8 mouse cellular contexts compared by ENCODE assay signal in the genomic region with DNA sequence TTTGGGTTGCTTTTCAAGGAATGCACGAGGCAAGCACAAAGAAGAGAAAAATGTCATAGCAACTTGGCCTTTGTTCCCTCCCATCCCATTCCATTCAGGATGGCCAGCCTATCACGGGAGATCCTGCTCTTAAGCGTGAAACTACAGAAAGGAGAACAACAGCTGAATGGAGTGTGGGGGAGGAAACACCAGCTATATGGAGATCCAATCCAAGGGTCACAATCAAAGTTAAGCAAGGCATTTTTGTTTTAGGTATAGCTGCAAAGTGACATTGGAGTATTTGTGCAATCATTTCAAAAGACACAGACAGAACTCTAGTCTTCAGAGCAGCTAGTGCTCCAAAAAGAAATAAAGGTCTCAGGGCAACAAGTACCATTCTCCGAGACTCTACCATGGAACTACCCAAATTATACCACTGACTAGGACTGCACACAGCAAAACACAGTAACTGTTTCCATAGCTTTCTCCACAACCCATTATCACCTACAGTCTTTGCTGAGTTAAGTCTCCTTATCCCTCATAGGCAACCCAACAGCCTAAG. TPM values are rescaled to one million over a fixed set of nuclear protein-coding genes. Genes with fewer than 3 reads are reported as not detected.
DNase-seq lines count a peak whose midpoint lies in the region; ATAC-seq and TF ChIP-seq lines count a peak whose summit lies in the region.

No protein-coding gene starts in this region.

- peak overlapping the region; percentile 83 for H3K4me2 ChIP-seq in lung, embryonic 16.5 days (ENCODE audit: low read depth, low read length)
- H3K4me2 ChIP-seq in neural tube, embryonic 15.5 days: peak overlapping the region; percentile 79

- no peaks in the 10 kb centered on the region for H3K9me3 ChIP-seq in lung, embryonic 16.5 days (ENCODE audit: control insufficient read depth, low read length)
- no peaks in the 10 kb centered on the region for H3K9me3 ChIP-seq in neural tube, embryonic 15.5 days (replicated peaks)

- peak overlapping the region; percentile 100 for H3K9ac ChIP-seq in lung, embryonic 16.5 days (ENCODE audit: low read length)
- no peak overlapping the region for H3K9ac ChIP-seq in neural tube, embryonic 15.5 days (replicated peaks)

- no peak for TF ChIP-seq POLR2A in embryonic fibroblast, embryonic 13.5 days (IDR thresholded peaks at IDR 0.05; ENCODE audit: low read depth, low read length)

- no peaks in the 10 kb centered on the region for H3K27me3 ChIP-seq in lung, embryonic 16.5 days (ENCODE audit: control insufficient read depth, insufficient read depth, low read depth, low read length)
- no peaks in the 10 kb centered on the region for H3K27me3 ChIP-seq in neural tube, embryonic 15.5 days (replicated peaks)

- peaks cover 36% of the 10 kb centered on the region for H3K4me1 ChIP-seq in lung, embryonic 16.5 days (replicated peaks; ENCODE audit: control insufficient read depth, insufficient read depth, low read length)
- peaks cover 7% of the 10 kb centered on the region for H3K4me1 ChIP-seq in embryonic fibroblast, embryonic 13.5 days (ENCODE audit: control insufficient read depth, insufficient read depth, low read length)
- peaks cover 50% of the 10 kb centered on the region for H3K4me1 ChIP-seq in neural tube, embryonic 15.5 days

- H3K27ac ChIP-seq in lung, embryonic 16.5 days (ENCODE audit: low read length): peak overlapping the region; percentile 94
- H3K27ac ChIP-seq in embryonic fibroblast, embryonic 13.5 days (ENCODE audit: insufficient read depth, low read length): peak overlapping the region; percentile 85; the same call in 1 of the 2 replicates
- H3K27ac ChIP-seq in neural tube, embryonic 15.5 days (replicated peaks): peak overlapping the region; percentile 51; the same call in 1 of the 2 replicates

- no peak for DNase-seq in lung, postnatal 10 days
- DNase-seq in kidney, postnatal 10 days: peak; percentile 33
- DNase-seq in thymus, postnatal 0 days (ENCODE audit: low spot score): no peak
- DNase-seq in frontal cortex, postnatal 25 days (ENCODE audit: low spot score in 2 of 2): no peak
- no peak for DNase-seq in c-Kit-positive CD71-positive TER-119-positive erythroid progenitor cells, embryonic 14.5 days (ENCODE audit: low spot score)

- no peak for TF ChIP-seq CTCF in embryonic fibroblast, embryonic 13.5 days (IDR thresholded peaks at IDR 0.05; ENCODE audit: borderline replicate concordance, insufficient read depth, low read length)

- ATAC-seq in lung, embryonic 16.5 days (ENCODE audit: low read depth): no peak
- no peak for ATAC-seq in neural tube, embryonic 15.5 days (ENCODE audit: low FRiP score)

- no peaks in the 10 kb centered on the region for H3K36me3 ChIP-seq in lung, embryonic 16.5 days (ENCODE audit: control insufficient read depth, insufficient read depth, low read length)
- H3K36me3 ChIP-seq in neural tube, embryonic 15.5 days: no peaks in the 10 kb centered on the region

- peak overlapping the region; percentile 100 for H3K4me3 ChIP-seq in lung, embryonic 16.5 days (ENCODE audit: low read length)
- H3K4me3 ChIP-seq in embryonic fibroblast, embryonic 13.5 days (ENCODE audit: insufficient read depth, low read length): peak overlapping the region; percentile 73
- peak overlapping the region; percentile 99 for H3K4me3 ChIP-seq in neural tube, embryonic 15.5 days (replicated peaks)

- WGBS in lung, embryonic 16.5 days: 16% methylated on average over 4 of the region's 4 CpGs
- 3% methylated on average over 4 of the region's 4 CpGs for WGBS in neural tube, embryonic 15.5 days

RNA-seq across cellular contexts. Expression of gene Ankrd11, which starts 1.9 kb away (rescaled TPM):
- polyA plus RNA-seq in lung, embryonic 16.5 days (2015; fragmentation: Nextera tagmentation; extraction: Ambion mirVana): 23.9 and 25.8 TPM in 2 replicates
- 76.2 and 83.5 TPM in 2 replicates for polyA plus RNA-seq in embryonic fibroblast, embryonic 13.5 days (2011; ENCODE audit: insufficient read length, low read depth, missing spikeins)
- 36.5 and 59.9 TPM in 2 replicates for polyA plus RNA-seq in neural tube, embryonic 15.5 days (2015; fragmentation: Nextera tagmentation; extraction: Ambion mirVana)
- polyA plus RNA-seq in thymus, postnatal 0 days (2015; fragmentation: Nextera tagmentation; extraction: Ambion mirVana): 51.4 and 78.6 TPM in 2 replicates

RNA-seq across cellular contexts. Expression of gene Spg7, which starts 22.6 kb away (rescaled TPM):
- 43.7 and 46.4 TPM in 2 replicates for polyA plus RNA-seq in lung, embryonic 16.5 days (2015; fragmentation: Nextera tagmentation; extraction: Ambion mirVana)
- 52.4 and 80.7 TPM in 2 replicates for polyA plus RNA-seq in embryonic fibroblast, embryonic 13.5 days (2011; ENCODE audit: insufficient read length, low read depth, missing spikeins)
- polyA plus RNA-seq in neural tube, embryonic 15.5 days (2015; fragmentation: Nextera tagmentation; extraction: Ambion mirVana): 45.8 and 47.6 TPM in 2 replicates
- polyA plus RNA-seq in thymus, postnatal 0 days (2015; fragmentation: Nextera tagmentation; extraction: Ambion mirVana): 48.2 and 49.5 TPM in 2 replicates
